Mouse (Mus musculus): ENCODE data around the gene Slc35f1.
A peak's percentile ranks its signal among the peaks of the same experiment; 100 is the strongest.

The Slc35f1 gene

GRCm38 (mm10) chr10:52690334-52690991 is at the start of gene Slc35f1:
Gene Slc35f1 (plus strand): TSS chr10:52690533.
- peak; percentile 73 for DNase-seq (ENCODE audit: low read depth, low spot score)

- DNase-seq (ENCODE audit: low read depth, low spot score): no peak
Measured at GRCm38 (mm10) chr10:52671234-52671633, 19.1 kb upstream of the Slc35f1 start.

GRCm38 (mm10) chr10:52690992-52691731 is 829 bp downstream of the Slc35f1 start:
- DNase-seq (ENCODE audit: low read depth, low spot score): no peak

GRCm38 (mm10) chr10:52703688-52704087 is 13.4 kb downstream of the Slc35f1 start:
- no peak for DNase-seq (ENCODE audit: low read depth, low spot score)

- no peak for DNase-seq (ENCODE audit: low read depth, low spot score)
Measured at GRCm38 (mm10) chr10:52704101-52705051, 14.0 kb downstream of the Slc35f1 start.

GRCm38 (mm10) chr10:52709482-52709881 is 19.1 kb downstream of the Slc35f1 start:
- DNase-seq (ENCODE audit: low read depth, low spot score): no peak

- no peak for DNase-seq (ENCODE audit: low read depth, low spot score)
Measured at GRCm38 (mm10) chr10:52712166-52712565, 21.8 kb downstream of the Slc35f1 start.

GRCm38 (mm10) chr10:52714557-52714956 is 24.2 kb downstream of the Slc35f1 start:
- no peak for DNase-seq (ENCODE audit: low read depth, low spot score)

GRCm38 (mm10) chr10:52715146-52715545 is 24.8 kb downstream of the Slc35f1 start:
- no peak for DNase-seq (ENCODE audit: low read depth, low spot score)

- no peak for DNase-seq (ENCODE audit: low read depth, low spot score)
Measured at GRCm38 (mm10) chr10:52718199-52718917, 28.0 kb downstream of the Slc35f1 start.

GRCm38 (mm10) chr10:52726674-52727073 is 36.3 kb downstream of the Slc35f1 start:
- DNase-seq (ENCODE audit: low read depth, low spot score): no peak

- DNase-seq (ENCODE audit: low read depth, low spot score): no peak
Measured at GRCm38 (mm10) chr10:52742671-52743379, 52.5 kb downstream of the Slc35f1 start.

- no peak for DNase-seq (ENCODE audit: low read depth, low spot score)
Measured at GRCm38 (mm10) chr10:52743831-52744230, 53.5 kb downstream of the Slc35f1 start.

- DNase-seq (ENCODE audit: low read depth, low spot score): no peak
Measured at GRCm38 (mm10) chr10:52748028-52748597, 57.8 kb downstream of the Slc35f1 start.

GRCm38 (mm10) chr10:52755949-52756679 is 65.8 kb downstream of the Slc35f1 start:
- no peak for DNase-seq (ENCODE audit: low read depth, low spot score)

GRCm38 (mm10) chr10:52757496-52758260 is 67.3 kb downstream of the Slc35f1 start:
- DNase-seq (ENCODE audit: low read depth, low spot score): no peak

- peak; percentile 20 for DNase-seq (ENCODE audit: low read depth, low spot score)
Measured at GRCm38 (mm10) chr10:52758589-52758988, 68.3 kb downstream of the Slc35f1 start.

GRCm38 (mm10) chr10:52760527-52760926 is 70.2 kb downstream of the Slc35f1 start:
- DNase-seq (ENCODE audit: low read depth, low spot score): no peak

All from WW6 (cell line).